Mouse (Mus musculus) embryo, embryonic 11.5 days (tissue): ENCODE measurements around the gene Bin2.
"Not testable (repeated sequence)": the region's sequence is repeated elsewhere in the genome, so short reads cannot be mapped to it uniquely, and the experiment has no call there.

Source experiments
- DNase-seq: peaks from one replicate; pipeline ENCODE4 v3.0.0-alpha.2; 2012; ENCODE audit warnings: low read depth, low spot score

The Bin2 gene

DNA sequence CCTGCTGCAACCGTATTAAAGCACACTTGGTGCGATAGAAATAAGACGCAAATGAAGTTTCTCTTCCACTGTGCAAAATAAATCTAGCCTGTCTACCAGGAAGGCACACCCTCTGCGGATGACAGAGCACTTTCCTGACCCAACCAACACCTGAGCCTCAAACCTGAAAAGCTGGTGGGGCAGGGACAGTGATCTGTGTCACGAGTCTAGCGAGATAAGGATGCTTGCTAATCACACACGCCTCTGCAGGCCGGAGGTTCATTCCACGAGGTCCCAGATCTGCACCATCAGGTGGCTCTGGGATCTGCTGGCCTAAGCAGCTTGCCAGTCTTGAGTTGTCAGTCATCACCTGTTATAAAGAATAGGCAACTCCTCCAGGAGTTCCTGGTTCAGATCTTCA, 17.7 kb downstream of the Bin2 start:
- no peak for DNase-seq

DNA sequence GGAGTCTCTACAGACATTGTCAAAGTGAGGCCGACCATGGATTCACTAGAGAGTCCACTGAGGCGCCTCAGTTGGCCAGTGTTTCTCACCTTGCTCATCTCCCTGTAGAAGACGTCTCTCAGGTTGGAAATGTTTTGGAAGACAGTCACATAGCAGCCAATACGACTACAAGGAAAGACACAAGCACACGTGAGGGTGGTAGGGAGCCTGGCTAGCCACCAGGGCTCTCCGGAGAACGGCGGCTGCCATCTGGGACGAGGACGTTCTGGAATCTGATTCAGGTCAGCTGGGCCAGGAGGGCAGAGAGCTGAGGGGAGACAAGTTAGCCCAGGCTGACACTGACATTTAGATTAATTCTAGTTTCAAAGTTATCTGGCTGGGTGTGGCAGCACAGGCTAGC, 19.2 kb downstream of the Bin2 start:
- DNase-seq = no peak

DNA sequence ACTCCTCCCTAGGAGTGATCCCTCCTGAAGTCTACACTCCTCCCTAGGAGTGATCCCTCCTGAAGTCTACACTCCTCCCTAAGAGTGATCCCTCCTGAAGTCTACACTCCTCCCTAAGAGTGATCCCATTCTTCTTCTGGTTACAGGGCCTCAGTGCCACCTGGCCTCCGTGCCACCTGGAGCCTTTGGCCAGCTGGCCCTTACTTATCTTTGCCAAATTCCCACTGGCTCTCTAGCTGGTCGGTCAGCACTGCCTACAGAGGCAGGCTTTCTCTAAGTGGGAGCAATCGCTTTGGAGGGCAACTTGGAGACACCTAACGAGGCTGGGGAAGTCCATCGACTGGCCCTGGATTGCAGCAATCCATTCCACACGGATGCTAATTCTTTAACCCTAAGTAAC, 23.2 kb downstream of the Bin2 start:
- DNase-seq = no peak

DNA sequence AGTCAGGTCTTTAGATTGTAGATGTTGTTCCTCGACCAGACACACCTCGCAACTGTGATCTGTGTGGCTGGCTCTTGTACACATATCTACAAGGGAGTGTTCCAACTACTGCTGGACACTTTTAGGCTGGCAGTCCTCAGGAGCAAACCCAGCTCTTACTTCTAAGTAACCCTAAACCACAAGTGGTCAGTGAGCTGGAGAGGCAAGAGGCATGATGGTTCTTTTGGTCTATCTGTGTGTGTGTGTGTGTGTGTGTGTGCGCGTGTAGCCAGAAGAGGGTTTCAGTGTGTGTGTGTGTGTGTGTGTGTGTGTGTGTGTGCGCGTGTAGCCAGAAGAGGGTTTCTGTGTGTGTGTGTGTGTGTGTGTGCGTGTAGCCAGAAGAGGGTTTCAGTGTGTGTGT, 26.9 kb downstream of the Bin2 start:
- no peak for DNase-seq

DNA sequence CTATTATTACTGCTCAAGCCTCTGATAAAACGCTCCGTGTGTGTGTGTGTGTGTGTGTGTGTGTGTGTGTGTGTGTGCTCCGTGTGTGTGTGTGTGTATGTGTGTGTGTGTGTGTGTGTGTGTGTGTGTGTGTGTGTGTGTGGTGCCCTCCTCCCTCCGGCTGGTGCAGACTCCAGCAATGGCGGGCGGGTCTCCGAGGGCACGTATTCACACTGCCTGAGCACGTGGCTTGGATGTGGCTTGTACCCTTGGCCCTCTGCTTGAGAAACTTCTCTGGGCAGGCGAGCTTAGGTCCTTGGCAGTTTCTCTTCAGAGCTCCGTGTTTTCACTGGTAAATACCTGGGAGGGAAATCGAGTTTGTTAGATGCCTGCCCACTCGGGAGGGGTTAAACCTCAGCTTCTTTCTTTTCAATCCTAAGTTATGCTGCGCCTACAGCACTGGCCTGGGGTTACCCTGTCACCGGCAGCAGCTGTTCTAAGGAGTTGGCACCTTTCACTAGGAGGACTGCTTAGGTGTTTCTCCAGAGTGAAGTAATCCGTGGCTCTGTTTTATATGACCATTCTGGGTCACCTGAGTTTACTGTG, 28.0 kb downstream of the Bin2 start:
- DNase-seq = no peak

DNA sequence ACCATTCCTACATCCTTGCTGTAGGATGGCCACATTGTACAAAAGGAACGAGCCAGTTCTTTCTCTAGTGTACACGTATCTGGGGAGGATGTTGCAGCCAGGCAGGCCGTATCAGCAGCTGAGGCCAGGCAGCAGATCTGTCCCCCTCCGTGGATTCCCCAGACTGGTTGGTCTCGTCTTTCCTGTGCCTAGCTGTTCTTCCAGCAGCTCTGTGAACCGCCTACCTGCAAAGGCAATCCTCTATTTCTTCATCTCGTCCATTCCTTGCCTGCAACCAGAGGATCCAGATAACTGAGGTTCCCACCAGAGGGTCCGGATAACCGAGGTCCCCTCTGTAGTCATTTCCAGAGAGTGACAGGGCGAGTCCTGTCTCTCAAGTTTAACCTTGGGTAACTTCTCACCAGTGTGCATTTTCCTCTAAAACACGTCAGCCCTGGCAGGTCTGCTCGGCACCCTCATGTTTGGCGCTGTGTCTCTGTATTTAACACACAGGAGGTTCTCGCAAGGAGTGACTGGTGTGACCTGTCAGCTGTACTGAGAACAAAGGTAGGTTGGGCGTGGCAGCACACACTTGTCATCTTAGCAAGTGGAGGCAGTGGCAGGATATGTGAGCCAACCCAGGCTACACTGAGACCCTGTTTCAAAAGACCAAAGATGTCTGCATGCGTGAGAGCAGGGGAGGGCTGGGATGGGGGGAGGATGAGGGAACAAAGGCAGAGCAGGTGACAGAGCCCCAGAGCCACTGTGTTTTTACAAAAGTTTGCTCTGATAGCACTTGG, 29.2 kb downstream of the Bin2 start:
- no peak for DNase-seq

DNA sequence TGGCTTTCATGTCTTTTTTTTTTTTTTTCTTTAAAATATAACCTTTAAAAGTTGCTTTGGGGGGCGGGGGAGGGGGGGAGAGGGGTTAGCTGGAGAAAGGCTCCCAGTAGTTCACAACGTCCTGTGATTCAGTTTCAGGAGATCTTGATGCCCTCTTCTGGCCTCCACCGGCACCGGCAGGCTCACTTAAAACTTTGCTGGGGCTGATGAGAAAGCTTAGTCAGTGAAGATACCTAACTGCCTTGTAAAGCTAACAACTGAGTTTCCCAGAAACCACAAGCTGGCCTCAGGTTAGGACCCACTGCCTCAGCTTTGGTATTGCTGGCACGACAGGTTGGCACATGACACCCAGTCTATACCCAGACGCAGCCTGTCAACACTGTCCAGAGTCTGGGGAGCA, 31.7 kb downstream of the Bin2 start:
- DNase-seq = no peak

DNA sequence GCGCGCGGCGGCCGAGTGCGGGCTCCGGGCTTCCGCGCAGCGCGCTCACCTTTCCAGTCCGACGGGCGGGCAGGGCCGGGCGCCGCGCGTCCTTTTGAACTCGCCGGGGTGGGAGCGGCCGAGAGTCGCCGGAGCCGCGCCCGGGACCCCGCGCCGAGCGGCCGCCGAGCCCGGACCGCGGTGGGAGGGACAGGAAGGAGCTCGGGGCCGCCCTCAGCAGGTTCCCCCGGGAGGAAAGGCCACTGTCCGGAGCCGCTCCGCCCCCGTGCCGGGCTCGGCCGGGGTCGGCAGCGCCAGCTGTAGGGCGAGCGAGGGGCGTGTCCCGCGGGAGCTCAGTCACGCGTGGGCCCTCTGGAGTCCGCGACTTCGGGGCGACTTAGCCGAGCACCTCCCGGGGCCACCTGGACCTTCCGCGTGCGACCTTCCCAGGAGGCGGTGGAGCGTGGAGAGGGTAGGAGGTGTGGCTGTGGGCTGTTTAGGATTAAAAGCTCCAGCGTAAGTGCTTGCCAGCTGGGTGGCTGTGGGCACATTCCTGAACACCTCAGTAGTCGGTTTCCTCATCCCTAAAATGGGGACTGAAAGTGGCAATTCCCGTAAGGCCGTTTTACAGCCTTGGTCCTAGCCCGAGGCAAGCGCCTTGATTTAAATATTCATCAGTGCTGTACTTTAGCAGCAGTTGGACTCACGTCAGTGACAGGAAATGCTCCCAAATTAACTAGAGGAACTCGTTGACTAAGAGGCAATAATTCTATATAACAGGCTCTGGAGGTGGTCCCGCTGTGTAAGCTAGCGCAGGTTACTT, 32.5 kb downstream of the Bin2 start, which contains the start of gene Smagp:
TSS of gene Smagp (minus strand) at position 241 of the 802 bp plus-strand sequence.
- no peak for DNase-seq

DNA sequence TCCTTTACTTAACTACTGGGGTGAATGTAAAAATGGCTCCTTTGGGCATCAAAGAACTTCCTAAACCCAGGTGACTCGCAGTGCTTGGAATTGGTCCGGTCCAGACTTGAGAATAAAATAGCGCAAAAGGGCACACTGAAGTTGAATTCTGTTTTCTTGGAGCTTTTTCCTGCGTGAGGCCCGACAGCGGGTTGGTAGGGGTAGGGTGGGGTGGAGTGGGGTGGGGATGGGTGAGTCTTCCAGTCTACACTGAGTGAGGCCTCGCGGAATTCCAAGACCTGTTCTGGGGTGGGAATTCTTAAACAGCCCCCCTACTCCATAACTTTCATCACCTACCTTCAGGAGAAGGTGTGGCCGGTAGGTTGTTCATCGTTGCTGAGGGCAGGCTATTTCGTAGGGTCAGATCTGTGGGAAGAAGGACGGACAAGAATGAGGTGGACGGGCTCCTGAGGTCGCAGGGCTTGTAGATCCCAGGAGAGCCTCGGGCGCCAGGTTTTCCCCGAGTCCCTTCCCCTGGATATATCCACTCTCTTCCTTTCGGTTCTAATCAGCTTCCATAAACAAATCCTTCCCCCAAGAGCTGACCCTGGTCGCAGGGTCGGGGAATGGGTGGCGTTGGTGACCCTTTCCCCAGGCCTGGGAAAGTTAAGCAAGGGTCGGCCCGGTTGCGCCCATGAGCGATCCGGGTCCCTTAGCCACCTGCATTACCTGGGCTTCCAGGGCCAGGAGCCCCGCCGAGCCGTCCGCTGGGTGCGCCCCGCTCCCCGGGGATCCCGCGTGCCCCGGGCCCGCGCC, 33.3 kb downstream of the Bin2 start:
- no peak for DNase-seq

DNA sequence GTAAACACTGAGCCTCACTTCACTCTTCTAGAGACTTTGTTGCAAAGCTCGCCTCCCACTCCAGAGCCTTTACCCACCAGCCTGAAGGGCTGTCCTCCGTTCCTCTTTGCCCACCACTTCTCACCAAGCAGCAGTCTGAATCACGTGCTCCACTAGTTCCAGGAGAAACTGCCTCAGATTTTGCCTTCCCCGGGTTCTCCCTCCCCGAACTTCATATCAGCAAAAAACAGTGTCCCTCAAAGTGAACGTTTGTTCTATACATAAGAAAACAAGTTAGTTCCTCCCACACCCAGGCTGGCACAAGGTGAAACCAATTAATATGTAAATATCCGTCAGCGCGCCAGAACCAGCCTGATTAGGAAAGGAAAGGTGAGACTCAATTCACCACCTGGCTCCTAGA, 34.1 kb downstream of the Bin2 start:
- no peak for DNase-seq

DNA sequence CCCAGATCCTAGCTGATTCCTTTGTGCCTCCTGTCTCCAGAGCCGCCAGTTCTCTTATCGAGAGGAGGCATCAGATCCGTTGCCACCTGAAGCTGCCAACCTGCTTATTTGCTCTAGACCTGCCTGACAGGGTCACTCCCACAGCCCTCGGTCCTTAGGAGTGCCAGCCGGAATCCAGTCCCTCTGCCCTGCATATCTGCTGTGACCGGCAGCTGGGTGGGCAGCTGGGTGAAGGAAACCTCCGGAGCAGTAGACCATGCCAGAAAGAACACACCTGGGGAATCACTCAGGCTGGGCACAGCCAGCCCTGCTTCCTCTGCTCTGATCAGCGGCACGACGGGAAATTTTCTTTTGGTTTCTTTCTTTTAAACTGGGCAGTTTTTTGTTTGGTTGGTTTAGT, 36.0 kb downstream of the Bin2 start:
- no peak for DNase-seq

DNA sequence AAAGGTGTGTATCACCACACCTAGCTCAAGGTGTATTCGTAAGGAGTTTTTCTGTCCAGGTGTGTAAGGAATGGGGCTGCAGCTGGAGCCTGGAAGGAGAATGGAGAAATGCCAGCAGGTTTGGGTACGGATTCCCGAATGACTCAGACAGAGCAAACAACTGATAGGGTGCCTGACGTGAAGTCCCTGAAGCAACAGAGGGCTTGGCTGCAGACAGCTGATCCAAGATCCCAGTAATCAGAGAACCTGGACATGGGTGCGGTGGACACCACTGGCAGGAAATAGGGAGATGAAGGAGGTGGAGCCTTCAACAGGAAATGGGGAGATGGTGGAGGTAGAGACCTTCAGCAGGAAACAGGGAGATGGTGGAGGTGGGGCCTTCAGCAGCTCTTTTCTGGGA, 37.0 kb downstream of the Bin2 start:
- no peak for DNase-seq

DNA sequence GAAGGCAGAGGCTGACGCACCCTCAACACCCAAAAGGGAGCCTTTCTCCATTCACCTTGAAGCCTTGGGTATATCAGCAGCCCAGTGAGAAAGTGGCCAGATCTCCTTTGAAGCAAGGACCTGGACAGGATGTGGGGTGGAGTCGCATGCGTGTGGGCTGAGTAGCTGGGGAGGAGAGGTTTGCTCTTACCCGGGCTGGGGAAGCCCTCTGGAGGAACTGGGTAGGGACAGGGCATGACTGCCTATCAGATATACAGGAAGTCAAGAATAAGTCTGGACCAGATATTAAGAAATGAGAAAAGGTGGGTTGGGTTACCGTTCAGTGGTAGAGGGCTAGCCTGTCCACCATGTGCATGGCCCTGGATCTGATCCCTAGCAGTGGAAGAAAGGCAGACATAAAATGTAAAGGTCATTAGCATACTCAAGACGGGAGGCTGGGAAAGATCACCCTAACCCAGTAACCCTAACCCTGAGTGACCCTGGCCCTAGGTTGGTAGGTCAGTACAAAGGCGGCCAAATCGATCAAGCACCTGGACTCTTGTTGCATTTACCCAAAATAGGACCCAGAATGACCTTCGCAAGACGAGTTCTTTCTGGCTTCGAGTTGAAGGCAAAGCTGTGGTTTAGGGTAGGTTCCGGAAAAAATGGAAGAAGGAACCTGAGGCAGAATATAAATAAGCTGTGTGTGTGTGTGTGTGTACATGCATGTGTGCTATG, 37.7 kb downstream of the Bin2 start:
- DNase-seq = no peak

DNA sequence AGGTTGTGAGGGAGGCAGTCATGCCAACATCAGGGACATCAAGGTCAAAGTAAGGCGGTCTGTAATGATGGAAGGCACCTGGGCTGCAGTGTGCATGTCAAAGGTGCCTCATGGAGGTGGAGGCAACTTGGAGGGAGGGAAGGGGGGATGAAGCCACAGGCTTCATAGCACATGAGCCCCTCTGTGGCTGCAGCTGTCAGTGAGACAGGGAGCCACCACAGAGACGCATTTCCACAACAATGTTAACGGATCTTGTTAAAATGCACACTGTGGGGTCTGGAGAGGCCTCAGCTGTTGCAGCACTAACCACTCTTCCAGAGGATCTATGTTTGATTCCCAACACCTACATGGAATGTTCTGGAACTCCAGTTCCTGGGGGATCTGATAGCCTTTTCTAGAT, 39.2 kb downstream of the Bin2 start:
- no peak for DNase-seq

DNA sequence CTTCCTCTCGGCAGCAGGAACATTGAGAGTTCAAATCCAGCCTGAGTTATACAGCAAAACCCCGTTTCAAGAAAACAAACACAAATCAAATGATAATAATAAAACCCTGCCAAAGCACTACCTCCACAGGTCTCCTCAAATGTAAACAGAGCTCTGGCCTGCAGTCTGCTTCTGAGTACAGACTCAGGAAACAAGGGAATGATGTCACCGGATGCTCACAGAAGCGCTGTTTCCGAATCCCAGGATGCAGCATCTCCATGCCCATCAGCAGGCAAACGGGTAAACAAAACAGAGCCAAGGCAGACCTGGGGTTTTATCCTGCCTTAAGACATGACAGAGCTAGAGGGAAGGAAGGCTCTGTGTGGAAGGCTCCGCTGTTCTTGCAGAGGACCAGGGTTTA, 40.6 kb downstream of the Bin2 start:
- no peak for DNase-seq

DNA sequence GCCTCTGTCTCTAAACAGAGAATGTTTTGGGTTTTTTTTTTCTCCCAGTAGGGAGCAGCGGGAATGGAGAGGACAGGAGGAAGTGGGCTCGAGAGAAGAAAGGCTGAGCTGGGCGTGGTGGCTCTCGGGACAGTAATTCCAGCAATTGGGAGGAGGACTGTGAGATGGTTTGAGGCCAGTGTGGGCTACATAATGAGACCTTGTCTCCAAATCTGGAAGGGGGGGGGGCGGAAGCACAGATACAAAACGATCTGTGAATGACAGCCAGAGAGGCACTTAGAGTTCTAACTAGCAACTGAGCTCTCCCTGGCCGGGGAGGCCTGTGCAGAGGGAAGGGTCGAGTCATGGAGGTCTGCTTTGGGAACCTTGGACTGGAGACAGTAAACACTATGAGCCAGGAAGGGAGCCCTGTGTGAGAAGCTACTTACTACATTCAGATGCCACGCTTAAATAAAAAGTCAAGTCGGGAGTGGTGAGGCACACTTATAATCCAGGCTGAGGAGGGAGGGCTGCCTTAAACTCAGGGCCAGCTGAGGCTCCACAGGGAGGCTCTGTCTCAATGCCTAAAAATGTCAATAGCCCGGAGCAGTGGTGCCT, 41.5 kb downstream of the Bin2 start:
- DNase-seq = no peak

DNA sequence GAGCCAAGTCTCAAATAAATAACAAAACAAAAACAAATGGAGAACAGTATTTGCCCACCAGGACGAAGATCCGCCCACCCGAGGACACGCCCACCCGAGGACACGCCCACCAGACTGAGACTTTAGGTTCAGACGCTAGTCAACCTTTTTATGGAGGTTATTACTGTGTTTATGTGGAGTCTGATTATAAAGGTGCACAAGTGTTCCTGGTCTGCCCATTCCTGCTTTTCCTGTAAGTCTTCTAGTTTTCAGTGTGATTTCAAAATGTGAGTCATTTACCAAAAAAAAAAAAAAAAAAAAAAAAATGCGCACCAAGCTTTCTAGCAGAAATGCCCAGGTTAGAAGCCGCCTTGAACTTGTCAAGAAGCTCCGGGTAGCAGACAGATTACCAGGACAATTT, 42.1 kb downstream of the Bin2 start:
- no peak for DNase-seq

DNA sequence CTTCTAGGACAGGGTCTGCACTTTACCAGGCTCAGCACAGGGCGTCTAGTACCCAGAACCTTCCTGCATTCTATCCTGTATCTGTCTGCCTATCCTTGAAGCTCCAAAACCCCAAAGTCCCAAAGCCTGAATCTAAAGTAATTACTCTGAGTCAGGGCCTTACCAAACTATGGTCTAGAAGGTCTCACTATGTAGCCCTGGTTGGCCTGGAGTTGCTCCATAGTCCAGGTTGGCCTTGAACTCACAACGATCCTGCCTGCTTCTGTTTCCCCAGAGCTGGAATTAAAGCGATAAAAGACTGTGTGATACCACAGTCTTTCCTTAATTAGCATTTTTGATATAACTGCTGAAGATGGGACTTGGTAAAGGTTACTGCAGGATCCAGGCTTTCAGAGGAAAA, 44.9 kb downstream of the Bin2 start:
- DNase-seq = no peak

DNA sequence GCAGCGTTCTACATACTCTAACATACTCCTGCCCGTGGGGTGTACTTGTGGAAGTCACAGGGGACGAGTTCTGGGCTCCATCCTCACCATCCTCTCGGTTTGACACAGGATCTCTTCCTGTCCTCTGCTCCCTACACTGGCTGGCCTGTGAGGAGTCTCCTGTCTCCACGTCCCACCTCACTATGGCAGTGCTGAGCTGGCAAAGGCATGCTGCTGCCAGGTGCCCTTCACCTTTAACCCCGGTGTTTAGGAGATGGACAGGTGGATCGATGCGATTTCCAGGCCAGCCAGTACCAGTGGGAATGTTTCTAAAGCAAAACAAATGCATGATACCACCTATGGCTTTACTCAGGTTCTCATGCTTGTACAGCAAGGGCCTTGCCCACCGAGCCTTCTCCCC, 45.6 kb downstream of the Bin2 start:
- no peak for DNase-seq

DNA sequence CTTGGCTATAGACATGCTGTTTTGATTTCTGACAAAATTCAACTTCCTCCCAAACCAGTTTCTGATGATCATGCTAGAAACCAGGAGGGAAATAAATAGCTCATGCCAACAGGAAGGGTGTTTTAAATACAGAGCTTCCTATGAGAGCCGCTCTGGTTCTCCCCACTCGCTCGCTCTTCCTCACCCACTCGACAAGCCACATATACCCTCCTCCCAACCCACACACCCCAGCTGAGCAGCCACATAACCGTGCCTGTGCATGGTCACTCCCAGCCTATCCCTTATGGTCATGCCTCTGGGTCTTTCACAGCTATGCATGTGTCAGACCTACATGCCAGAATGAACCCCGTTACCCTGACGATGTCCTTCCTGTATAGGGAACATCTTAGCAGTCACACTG, 47.2 kb downstream of the Bin2 start:
- no peak for DNase-seq

DNA sequence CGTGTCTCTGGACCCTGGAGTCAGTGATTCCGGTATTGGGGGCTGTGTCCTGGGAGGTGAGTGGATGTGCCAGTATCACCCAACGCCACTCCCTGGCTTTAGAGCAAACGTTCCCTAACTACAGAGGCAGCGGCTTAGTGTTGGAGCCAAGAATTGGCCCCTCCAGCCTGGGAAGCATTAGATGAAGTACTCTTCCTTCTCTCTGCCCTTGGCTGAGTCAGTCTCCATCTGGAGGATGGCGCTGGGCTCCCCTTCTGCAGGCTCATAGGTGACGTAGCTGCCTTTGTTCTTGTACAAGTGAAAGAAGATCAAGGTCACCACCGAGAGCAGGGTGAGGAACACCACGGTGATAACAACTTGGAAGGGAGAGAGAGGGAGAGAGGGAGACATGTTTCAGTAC, 47.7 kb downstream of the Bin2 start:
- DNase-seq = not testable (repeated sequence)
